Mouse (Mus musculus): Measurements from ENCODE around the gene Chst11. TPM values are rescaled to one million over a fixed set of nuclear protein-coding genes. Genes with fewer than 3 reads are reported as not detected.

Gene Chst11
- polyA plus RNA-seq, 1 experiment from 2014 or later: 2.1 TPM

GRCm38 (mm10) chr10:83030928-83031327, 45.6 kb downstream of the Chst11 start:
- no peak for DNase-seq (ENCODE audit: low spot score)

GRCm38 (mm10) chr10:83031561-83031960, 46.3 kb downstream of the Chst11 start:
- DNase-seq (ENCODE audit: low spot score): no peak

- no peak for DNase-seq (ENCODE audit: low spot score)
These were observed 47.3 kb downstream of the Chst11 start for GRCm38 (mm10) chr10:83032559-83032958.

GRCm38 (mm10) chr10:83036340-83037045, 51.2 kb downstream of the Chst11 start:
- no peak for DNase-seq (ENCODE audit: low spot score)

GRCm38 (mm10) chr10:83038166-83038565, 52.9 kb downstream of the Chst11 start:
- no peak for DNase-seq (ENCODE audit: low spot score)

GRCm38 (mm10) chr10:83039414-83039813, 54.1 kb downstream of the Chst11 start:
- DNase-seq (ENCODE audit: low spot score): peak; percentile 58

- no peak for DNase-seq (ENCODE audit: low spot score)
These were observed 56.6 kb downstream of the Chst11 start for GRCm38 (mm10) chr10:83041875-83042274.

- no peak for DNase-seq (ENCODE audit: low spot score)
These were observed 57.5 kb downstream of the Chst11 start for GRCm38 (mm10) chr10:83042613-83043477.

- DNase-seq (ENCODE audit: low spot score): no peak
These were observed 58.4 kb downstream of the Chst11 start for GRCm38 (mm10) chr10:83043478-83044259.

GRCm38 (mm10) chr10:83049174-83049780, 64.0 kb downstream of the Chst11 start:
- DNase-seq (ENCODE audit: low spot score): no peak

- DNase-seq (ENCODE audit: low spot score): no peak
These were observed 68.7 kb downstream of the Chst11 start for GRCm38 (mm10) chr10:83053886-83054550.

GRCm38 (mm10) chr10:83056291-83056690, 71.0 kb downstream of the Chst11 start:
- DNase-seq (ENCODE audit: low spot score): peak; percentile 27

- no peak for DNase-seq (ENCODE audit: low spot score)
These were observed 71.6 kb downstream of the Chst11 start for GRCm38 (mm10) chr10:83056866-83057265.

- no peak for DNase-seq (ENCODE audit: low spot score)
These were observed 74.9 kb downstream of the Chst11 start for GRCm38 (mm10) chr10:83060066-83060782.

GRCm38 (mm10) chr10:83062315-83062714, 77.0 kb downstream of the Chst11 start:
- no peak for DNase-seq (ENCODE audit: low spot score)

GRCm38 (mm10) chr10:83064796-83065195, 79.5 kb downstream of the Chst11 start:
- DNase-seq (ENCODE audit: low spot score): no peak

GRCm38 (mm10) chr10:83066159-83066558, 80.9 kb downstream of the Chst11 start:
- DNase-seq (ENCODE audit: low spot score): no peak

- DNase-seq (ENCODE audit: low spot score): no peak
These were observed 82.0 kb downstream of the Chst11 start for GRCm38 (mm10) chr10:83067305-83067704.

- DNase-seq (ENCODE audit: low spot score): no peak
These were observed 83.2 kb downstream of the Chst11 start for GRCm38 (mm10) chr10:83068466-83068865.

GRCm38 (mm10) chr10:83069791-83070190, 84.5 kb downstream of the Chst11 start:
- DNase-seq (ENCODE audit: low spot score): no peak
